Mouse (Mus musculus) cerebellum, adult 2 months (tissue): ENCODE data around the gene Amdhd2.

ENCODE experiments used
- CTCF ChIP-seq: fragments of 200-500 bp; IDR thresholded peaks from 2 replicates; pipeline ENCODE4 v1.5.1; 2011; ENCODE audit warnings: low read depth, mild to moderate bottlenecking, control low read depth, low read length, moderate library complexity, borderline replicate concordance; ENCODE audit not compliant: insufficient read depth
- POLR2A ChIP-seq: fragments of 200-500 bp; IDR thresholded peaks from 2 replicates; pipeline ENCODE4 v1.6.1; 2011; ENCODE audit warnings: low read length, control low read depth, borderline replicate concordance; ENCODE audit not compliant: insufficient read depth

- TF ChIP-seq POLR2A (peak; percentile 55; the same call in 1 of the 2 replicates), CTCF (no peak)
Observed at GRCm38 (mm10) chr17:24163176-24163962, at the start of gene Amdhd2.
